Mouse (Mus musculus) kidney, adult 2 months (tissue): ENCODE data around the gene Slc39a13.

ENCODE experiments used
- CTCF ChIP-seq: fragments of 200-500 bp; conservative IDR thresholded peaks from 2 replicates; pipeline ENCODE4 v1.5.1; 2011; ENCODE audit warnings: low read depth, mild to moderate bottlenecking, control low read depth, low read length, moderate library complexity, mixed read lengths; ENCODE audit not compliant: insufficient read depth, insufficient read length
- POLR2A ChIP-seq: fragments of 200-500 bp; IDR thresholded peaks from one replicate; pipeline ENCODE4 v1.6.1; 2011; ENCODE audit warnings: low read depth, low read length, control low read depth

DNA sequence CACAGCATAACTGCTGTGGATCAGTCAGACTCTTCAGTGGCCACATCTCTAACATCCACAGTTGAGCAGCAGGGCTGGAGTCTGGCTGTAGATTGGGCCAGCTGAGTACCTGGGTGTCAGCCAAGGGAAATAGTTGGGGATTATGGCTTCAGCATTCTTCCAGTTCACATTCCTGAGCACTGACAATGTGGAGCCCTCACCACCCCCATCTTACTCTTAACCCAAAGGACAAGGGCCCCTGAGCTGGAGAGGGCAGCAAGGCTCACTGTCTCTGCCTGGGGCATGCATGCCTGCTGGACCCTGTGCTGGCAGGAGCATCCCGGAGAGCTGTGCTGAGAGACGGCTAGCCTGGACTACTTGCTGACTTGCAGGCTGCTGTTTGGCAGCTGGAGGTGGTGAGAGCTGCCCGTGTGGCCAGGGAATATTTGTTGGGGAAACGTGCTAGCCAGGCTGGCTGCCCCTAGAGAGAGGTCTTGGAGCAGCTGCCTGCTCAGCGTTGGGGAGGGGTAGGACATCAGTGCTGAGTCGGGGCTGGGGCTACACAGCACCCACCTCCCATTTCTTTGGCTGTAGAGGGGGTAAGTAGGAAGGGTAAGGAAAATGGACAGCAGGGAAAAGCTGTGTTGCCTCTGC is 8.3 kb downstream of the Slc39a13 start:
- no peak for TF ChIP-seq POLR2A
- TF ChIP-seq CTCF = no peak
